Mouse (Mus musculus) heart, embryonic 14.5 days (tissue): ENCODE data around the gene Urad. TPM values are rescaled to one million over a fixed set of nuclear protein-coding genes. Genes with fewer than 3 reads are reported as not detected.
A peak's percentile ranks its signal among the peaks of the same experiment; 100 is the strongest.

Experiments used
- ATAC-seq: fragments of 200-750 bp; cut with Nextera tagmentation; 2 replicates; pipeline ENCODE4 v1.8.0; 2017; ENCODE audit warnings: low read depth, moderate TSS enrichment; ENCODE audit not compliant: insufficient number of reproducible peaks, insufficient read depth, low FRiP score
- H3K27ac ChIP-seq, 2 experiments: fragments of 200-500 bp in 1 of 2; fragments of 300-500 bp in 1 of 2; sonication (generic) in 1 of 2; replicated peaks in 1 of 2; 2 replicates each; pipeline ENCODE4 v1.5.1; 2012 to 2014; ENCODE audit warnings: low read depth in 2 of 2, low read length in 2 of 2, control low read depth in 1 of 2, mild to moderate bottlenecking in 1 of 2, mixed read lengths in 1 of 2; ENCODE audit not compliant: control insufficient read depth in 1 of 2, insufficient read depth in 1 of 2
- H3K27me3 ChIP-seq: fragments of 300-500 bp; sonication (generic); 2 replicates; pipeline ENCODE4 v1.6.1; 2014; ENCODE audit warnings: mild to moderate bottlenecking, low read length, control low read depth; ENCODE audit not compliant: control insufficient read depth, insufficient read depth
- H3K36me3 ChIP-seq: fragments of 300-500 bp; sonication (generic); 2 replicates; pipeline ENCODE4 v1.6.1; 2014; ENCODE audit warnings: mild to moderate bottlenecking, control low read depth, low read length, mixed read lengths; ENCODE audit not compliant: control insufficient read depth, insufficient read depth
- H3K4me1 ChIP-seq, 2 experiments: fragments of 200-500 bp in 1 of 2; fragments of 300-500 bp in 1 of 2; sonication (generic) in 1 of 2; 2 replicates each; pipeline ENCODE4 v1.6.1; 2012 to 2014; ENCODE audit warnings: low read length in 2 of 2, control low read depth in 1 of 2, mixed read lengths in 1 of 2; ENCODE audit not compliant: control insufficient read depth in 2 of 2, insufficient read depth in 2 of 2
- H3K4me2 ChIP-seq: fragments of 300-500 bp; sonication (generic); 2 replicates; pipeline ENCODE4 v1.6.1; 2014; ENCODE audit warnings: mild to moderate bottlenecking, low read length
- H3K4me3 ChIP-seq, 2 experiments: fragments of 200-500 bp in 1 of 2; fragments of 300-500 bp in 1 of 2; sonication (generic) in 1 of 2; 2 replicates each; pipeline ENCODE4 v1.5.1; 2012 to 2014; ENCODE audit warnings: low read length in 2 of 2, mild to moderate bottlenecking in 2 of 2, control low read depth in 1 of 2, low read depth in 1 of 2, moderate library complexity in 1 of 2; ENCODE audit not compliant: control insufficient read depth in 1 of 2, insufficient read depth in 1 of 2
- H3K9ac ChIP-seq: fragments of 300-500 bp; sonication (generic); 2 replicates; pipeline ENCODE4 v1.6.1; 2014; ENCODE audit warnings: mild to moderate bottlenecking, low read length
- H3K9me3 ChIP-seq: fragments of 300-500 bp; sonication (generic); 2 replicates; pipeline ENCODE4 v1.6.1; 2016; ENCODE audit warnings: low read length, control low read depth; ENCODE audit not compliant: control insufficient read depth
- WGBS: fragments of 180-500 bp; shearing (Covaris S2); extraction: QIAGEN DNeasy Blood & Tissue Kit; methylation state at CpG from one replicate; pipeline ENCODE4 v1.1.7; 2014; 5-methylcytosine and 5-hydroxymethylcytosine counted together
- microRNA-seq: library from miRNA; unstranded; fragments of <30 nt; microRNA quantifications from one replicate; pipeline ENCODE4, GENCODE M21; 2016
- polyA plus RNA-seq: library from polyadenylated mRNA; unstranded; fragments of >200 nt; fragmentation: Nextera tagmentation; extraction: Ambion mirVana; gene quantifications from 2 replicates; pipeline ENCODE4 v1.2.1, GENCODE M21; 2014

Urad gene
- polyA plus RNA-seq, 1 experiment from 2014 or later: not detected

GRCm38 (mm10) chr5:147270673-147271655 is 51.3 kb downstream of the Urad start:
- no peaks in the 10 kb centered on the region for H3K9me3 ChIP-seq
- no peak overlapping the region for H3K9ac ChIP-seq
- 3% methylated on average over 29 of the region's 29 CpGs for WGBS
- peaks cover 97% of the 10 kb centered on the region for H3K27me3 ChIP-seq
- no peaks in the 10 kb centered on the region for H3K36me3 ChIP-seq
- H3K4me1 ChIP-seq: no peaks in the 10 kb centered on the region; a peak in 1 of 4 replicates
- ATAC-seq: no peak
- 0 out of 4 replicates have a peak overlapping the region, but pooled peaks of 1 of the 2 experiments have one; percentile 23 for H3K4me3 ChIP-seq
- no peak overlapping the region for H3K27ac ChIP-seq
- H3K4me2 ChIP-seq: no peak overlapping the region

GRCm38 (mm10) chr5:147269926-147270672 is 52.1 kb downstream of the Urad start, which contains the start of gene Pdx1:
Gene Pdx1 (plus strand): TSS chr5:147269959.
- no peaks in the 10 kb centered on the region for H3K9me3 ChIP-seq
- H3K27ac ChIP-seq: no peak within 1 kb of the TSS
- no peak for ATAC-seq
- no peaks in the 10 kb centered on the region for H3K36me3 ChIP-seq
- H3K4me1 ChIP-seq: no peaks in the 10 kb centered on the region; a peak in 1 of 4 replicates
- peak within 1 kb of the TSS in 1 of 2 experiments; percentile 23; a peak in 2 of 4 replicates for H3K4me3 ChIP-seq
- no peak within 1 kb of the TSS for H3K9ac ChIP-seq
- peaks cover 97% of the 10 kb centered on the region for H3K27me3 ChIP-seq
- under 1% methylated on average over 44 of the region's 44 CpGs for WGBS
- H3K4me2 ChIP-seq: peak within 1 kb of the TSS; percentile 38

- Histone ChIP-seq H3K4me3 (no peak overlapping the region; a peak in 1 of 4 replicates), H3K9ac (no peak overlapping the region), H3K4me1 (no peaks in the 10 kb centered on the region; a peak in 1 of 4 replicates), H3K27me3 (peaks cover 96% of the 10 kb centered on the region), H3K4me2 (no peak overlapping the region), H3K36me3 (no peaks in the 10 kb centered on the region), H3K27ac (no peak overlapping the region), H3K9me3 (no peaks in the 10 kb centered on the region)
- ATAC-seq: no peak
- 13% methylated on average over 6 of the region's 6 CpGs for WGBS
These were observed 52.9 kb downstream of the Urad start for GRCm38 (mm10) chr5:147269371-147269770.

GRCm38 (mm10) chr5:147268728-147269127 is 53.5 kb downstream of the Urad start:
- Histone ChIP-seq H3K4me3 (no peak overlapping the region), H3K4me2 (no peak overlapping the region), H3K4me1 (no peaks in the 10 kb centered on the region; a peak in 1 of 4 replicates), H3K9me3 (no peaks in the 10 kb centered on the region), H3K27me3 (peaks cover 92% of the 10 kb centered on the region), H3K9ac (no peak overlapping the region), H3K36me3 (no peaks in the 10 kb centered on the region), H3K27ac (no peak overlapping the region)
- WGBS: 7% methylated on average over 8 of the region's 8 CpGs
- no peak for ATAC-seq

GRCm38 (mm10) chr5:147267434-147267833 is 54.8 kb downstream of the Urad start:
- 15% methylated on average over 6 of the region's 6 CpGs for WGBS
- no peaks in the 10 kb centered on the region for H3K9me3 ChIP-seq
- ATAC-seq: no peak
- H3K27ac ChIP-seq: no peak overlapping the region
- no peak overlapping the region for H3K4me2 ChIP-seq
- H3K27me3 ChIP-seq: peaks cover 85% of the 10 kb centered on the region
- no peak overlapping the region for H3K9ac ChIP-seq
- H3K36me3 ChIP-seq: no peaks in the 10 kb centered on the region
- no peaks in the 10 kb centered on the region; a peak in 1 of 4 replicates for H3K4me1 ChIP-seq
- H3K4me3 ChIP-seq: no peak overlapping the region

Small RNA genes lying within 50 kb of the gene (microRNA-seq; reads per million reads assigned to microRNA genes)
- not detected for gene Mir7k

Other genes starting within 250 kb of the Urad start
- gene Lnx2, start 245.9 kb downstream of the Urad start, polyA plus RNA-seq: 13.0 TPM in 2 replicates
- gene Polr1d, start 245.4 kb downstream of the Urad start, polyA plus RNA-seq: 97.6 and 99.3 TPM in 2 replicates
- gene Gsx1, start 133.7 kb downstream of the Urad start, polyA plus RNA-seq: not detected in 2 replicates
- not detected in 2 replicates for gene Pdx1, start 52.5 kb downstream of the Urad start, polyA plus RNA-seq
- gene Cdx2, start 15.2 kb downstream of the Urad start, polyA plus RNA-seq: not detected in 2 replicates
- gene Flt3, start 78.0 kb upstream of the Urad start, polyA plus RNA-seq: 0.08 TPM in 1 of 2 replicates, not detected in the other
- gene Pan3, start 107.7 kb upstream of the Urad start, polyA plus RNA-seq: 54.5 and 55.8 TPM in 2 replicates